Mouse (Mus musculus) cerebellum, adult 2 months (tissue): ENCODE results near the gene Cpn2.

Experiments
- CTCF ChIP-seq: fragments of 200-500 bp; IDR thresholded peaks from 2 replicates; pipeline ENCODE4 v1.5.1; 2011; ENCODE audit warnings: low read depth, mild to moderate bottlenecking, control low read depth, low read length, moderate library complexity, borderline replicate concordance; ENCODE audit not compliant: insufficient read depth
- POLR2A ChIP-seq: fragments of 200-500 bp; IDR thresholded peaks from 2 replicates; pipeline ENCODE4 v1.6.1; 2011; ENCODE audit warnings: low read length, control low read depth, borderline replicate concordance; ENCODE audit not compliant: insufficient read depth

DNA sequence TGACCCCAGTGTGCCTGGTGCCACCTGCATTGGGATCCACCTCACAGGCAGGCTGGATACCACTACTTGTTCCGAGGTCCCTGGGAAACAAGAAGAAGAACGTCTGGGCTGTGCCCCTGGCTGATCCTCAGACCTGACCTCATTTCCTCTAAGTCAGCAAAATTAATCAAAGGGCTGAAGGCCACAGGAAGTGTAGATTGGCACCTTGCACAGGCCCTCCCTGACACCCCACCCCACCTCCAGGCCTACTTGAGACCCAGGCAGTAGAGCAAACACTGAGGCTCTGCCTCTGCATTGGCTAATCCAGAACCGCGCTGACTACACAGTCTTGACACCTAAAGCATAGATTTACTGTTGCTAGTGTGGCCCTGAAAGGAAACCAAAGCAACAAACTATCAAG, 1.7 kb downstream of the Cpn2 start:
- TF ChIP-seq CTCF (no peak), POLR2A (no peak)
